Mouse (Mus musculus) retina, postnatal 1 day (tissue): ENCODE measurements around the gene Gm20878.
"Not testable (repeated sequence)": the region's sequence is repeated elsewhere in the genome, so short reads cannot be mapped to it uniquely, and the experiment has no call there.

ENCODE experiments used
- DNase-seq: peaks from one replicate; pipeline ENCODE4 v3.0.0-alpha.2; 2012

The Gm20878 gene

DNA sequence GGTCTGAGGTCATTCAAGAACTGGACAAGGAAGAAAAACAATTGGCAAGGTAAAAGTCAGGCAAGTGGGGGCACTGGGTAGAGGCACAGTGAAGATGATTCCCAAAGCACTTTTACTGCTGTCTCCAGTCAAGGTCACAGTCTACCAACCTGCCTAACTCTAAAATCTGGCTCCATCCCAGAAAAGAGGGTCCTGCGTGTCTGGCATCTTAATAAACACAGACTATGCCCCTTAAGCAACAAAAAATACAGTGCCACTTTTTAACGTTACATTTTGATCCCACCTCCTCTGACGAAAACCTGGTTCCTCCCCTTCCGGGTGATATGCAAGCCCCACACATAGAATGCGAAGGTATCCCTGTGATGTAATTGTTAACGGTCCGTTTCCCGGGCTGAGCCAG lies at the start of gene Gm20878:
TSS of gene Gm20878 (plus strand) at position 301 of the 400 bp plus-strand sequence.
- DNase-seq = not testable (repeated sequence)

DNA sequence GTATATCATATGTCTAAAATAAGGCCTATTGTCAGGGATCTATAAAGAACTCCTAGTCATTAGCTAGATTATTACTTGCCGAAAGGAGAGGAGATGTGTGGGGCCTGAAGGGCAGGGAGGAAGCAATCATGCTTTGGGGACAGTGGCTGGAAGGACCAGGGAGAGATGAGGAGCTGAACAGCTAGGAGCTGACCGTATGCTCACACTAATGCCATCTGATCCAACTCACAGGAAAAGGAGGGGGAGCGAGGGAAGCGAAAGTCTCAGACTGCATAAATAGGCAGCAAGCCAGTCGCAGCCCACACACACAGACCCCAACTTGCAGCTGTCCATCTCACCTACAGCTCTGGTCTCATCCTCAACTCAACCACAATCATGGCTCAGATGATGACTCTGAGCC lies 38.1 kb upstream of the Gm20878 start, which contains the start of gene Gm21541:
TSS of gene Gm21541 (plus strand) at position 301 of the 400 bp plus-strand sequence.
- DNase-seq = not testable (repeated sequence)

DNA sequence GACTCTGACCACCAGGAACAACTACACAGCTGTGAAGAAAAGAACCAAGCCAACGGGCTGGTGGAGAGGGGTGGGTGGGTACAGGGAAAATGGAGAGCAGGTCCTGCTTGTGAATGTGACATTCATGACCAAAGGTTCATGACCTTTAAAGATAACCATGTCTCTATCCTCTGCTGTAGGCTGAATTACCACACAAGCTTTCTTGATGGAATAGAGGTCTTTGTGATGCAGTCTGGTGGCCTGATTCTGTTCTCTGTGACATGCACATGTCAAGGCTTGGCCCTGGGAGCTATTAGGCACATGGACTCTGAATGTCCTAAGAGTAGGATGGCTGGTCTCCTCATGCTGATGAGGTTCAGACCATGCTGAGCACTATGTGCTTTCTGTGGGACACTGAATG lies 24.4 kb downstream of the Gm20878 start, which contains the start of gene Fam205a4:
TSS of gene Fam205a4 (plus strand) at position 301 of the 400 bp plus-strand sequence.
- not testable (repeated sequence) for DNase-seq
